Mouse (Mus musculus): ENCODE measurements around the gene Nrbp1. TPM values are rescaled to one million over a fixed set of nuclear protein-coding genes. Genes with fewer than 3 reads are reported as not detected.

Gene Nrbp1
- polyA plus RNA-seq, 1 experiment from 2014 or later = 157 TPM

- WGBS = 85% methylated on average over 16 of the region's 16 CpGs
- no peaks in the 10 kb centered on the region for H3K9me3 ChIP-seq (ENCODE audit: control insufficient read depth, low read length)
- ATAC-seq (ENCODE audit: low read depth) = no peak
- H3K4me1 ChIP-seq (ENCODE audit: control insufficient read depth, insufficient read depth, low read length) = 0 out of 2 replicates have a peak, but pooled peaks cover 3% of the 10 kb centered on the region
- H3K9ac ChIP-seq (replicated peaks; ENCODE audit: low read depth, low read length) = no peak overlapping the region
- no peaks in the 10 kb centered on the region for H3K27me3 ChIP-seq (ENCODE audit: control insufficient read depth, insufficient read depth, low read length)
- H3K36me3 ChIP-seq (ENCODE audit: control insufficient read depth, insufficient read depth, low read length) = peaks cover 60% of the 10 kb centered on the region
- no peak overlapping the region for H3K27ac ChIP-seq (ENCODE audit: low read depth, low read length)
- H3K4me3 ChIP-seq (ENCODE audit: low read depth, low read length) = no peak overlapping the region
- no peak overlapping the region for H3K4me2 ChIP-seq (ENCODE audit: low read depth, low read length)
Observed at GRCm38 (mm10) chr5:31252795-31253545, 12.3 kb downstream of the Nrbp1 start.

GRCm38 (mm10) chr5:31253806-31254205, 13.1 kb downstream of the Nrbp1 start:
- Histone ChIP-seq H3K9me3 (ENCODE audit: control insufficient read depth, low read length) (no peaks in the 10 kb centered on the region), H3K4me2 (ENCODE audit: low read depth, low read length) (no peak overlapping the region), H3K27me3 (ENCODE audit: control insufficient read depth, insufficient read depth, low read length) (no peaks in the 10 kb centered on the region), H3K4me1 (ENCODE audit: control insufficient read depth, insufficient read depth, low read length) (0 out of 2 replicates have a peak, but pooled peaks cover 3% of the 10 kb centered on the region), H3K27ac (ENCODE audit: low read depth, low read length) (no peak overlapping the region), H3K9ac (replicated peaks; ENCODE audit: low read depth, low read length) (no peak overlapping the region), H3K36me3 (ENCODE audit: control insufficient read depth, insufficient read depth, low read length) (peaks cover 56% of the 10 kb centered on the region), H3K4me3 (ENCODE audit: low read depth, low read length) (no peak overlapping the region)
- no peak for ATAC-seq (ENCODE audit: low read depth)
- WGBS = 96% methylated on average over 8 of the region's 8 CpGs

- Histone ChIP-seq H3K9ac (replicated peaks; ENCODE audit: low read depth, low read length) (no peak overlapping the region), H3K4me3 (ENCODE audit: low read depth, low read length) (no peak overlapping the region), H3K36me3 (ENCODE audit: control insufficient read depth, insufficient read depth, low read length) (peaks cover 50% of the 10 kb centered on the region), H3K27ac (ENCODE audit: low read depth, low read length) (no peak overlapping the region), H3K9me3 (ENCODE audit: control insufficient read depth, low read length) (no peaks in the 10 kb centered on the region), H3K27me3 (ENCODE audit: control insufficient read depth, insufficient read depth, low read length) (no peaks in the 10 kb centered on the region), H3K4me1 (ENCODE audit: control insufficient read depth, insufficient read depth, low read length) (0 out of 2 replicates have a peak, but pooled peaks cover 3% of the 10 kb centered on the region), H3K4me2 (ENCODE audit: low read depth, low read length) (no peak overlapping the region)
- 81% methylated on average over 7 of the region's 7 CpGs for WGBS
- ATAC-seq (ENCODE audit: low read depth) = no peak
Observed at GRCm38 (mm10) chr5:31254452-31254851, 13.8 kb downstream of the Nrbp1 start.

- H3K4me3 ChIP-seq (ENCODE audit: low read depth, low read length) = no peak overlapping the region
- no peak overlapping the region for H3K4me2 ChIP-seq (ENCODE audit: low read depth, low read length)
- H3K4me1 ChIP-seq (ENCODE audit: control insufficient read depth, insufficient read depth, low read length) = 0 out of 2 replicates have a peak, but pooled peaks cover 3% of the 10 kb centered on the region
- H3K9ac ChIP-seq (replicated peaks; ENCODE audit: low read depth, low read length) = no peak overlapping the region
- H3K27ac ChIP-seq (ENCODE audit: low read depth, low read length) = no peak overlapping the region
- ATAC-seq (ENCODE audit: low read depth) = no peak
- H3K9me3 ChIP-seq (ENCODE audit: control insufficient read depth, low read length) = no peaks in the 10 kb centered on the region
- WGBS = 87% methylated on average over 8 of the region's 8 CpGs
- H3K27me3 ChIP-seq (ENCODE audit: control insufficient read depth, insufficient read depth, low read length) = no peaks in the 10 kb centered on the region
- H3K36me3 ChIP-seq (ENCODE audit: control insufficient read depth, insufficient read depth, low read length) = peaks cover 51% of the 10 kb centered on the region
Observed at GRCm38 (mm10) chr5:31254901-31255300, 14.2 kb downstream of the Nrbp1 start.

- Histone ChIP-seq H3K27ac (ENCODE audit: low read depth, low read length) (no peak overlapping the region), H3K36me3 (ENCODE audit: control insufficient read depth, insufficient read depth, low read length) (peaks cover 51% of the 10 kb centered on the region), H3K27me3 (ENCODE audit: control insufficient read depth, insufficient read depth, low read length) (no peaks in the 10 kb centered on the region), H3K4me3 (ENCODE audit: low read depth, low read length) (no peak overlapping the region), H3K9me3 (ENCODE audit: control insufficient read depth, low read length) (no peaks in the 10 kb centered on the region), H3K9ac (replicated peaks; ENCODE audit: low read depth, low read length) (no peak overlapping the region), H3K4me2 (ENCODE audit: low read depth, low read length) (no peak overlapping the region), H3K4me1 (ENCODE audit: control insufficient read depth, insufficient read depth, low read length) (0 out of 2 replicates have a peak, but pooled peaks cover 3% of the 10 kb centered on the region)
- ATAC-seq (ENCODE audit: low read depth) = no peak
- WGBS = 97% methylated on average over 2 of the region's 2 CpGs
Observed at GRCm38 (mm10) chr5:31255381-31255780, 14.7 kb downstream of the Nrbp1 start.

- no peak for ATAC-seq (ENCODE audit: low read depth)
- WGBS = 75% methylated on average over 2 of the region's 2 CpGs
Observed at GRCm38 (mm10) chr5:31255971-31256370, 15.3 kb downstream of the Nrbp1 start.

GRCm38 (mm10) chr5:31257616-31258015, 17.0 kb downstream of the Nrbp1 start:
- no peak overlapping the region for H3K4me2 ChIP-seq (ENCODE audit: low read depth, low read length)
- H3K9ac ChIP-seq (replicated peaks; ENCODE audit: low read depth, low read length) = no peak overlapping the region
- 83% methylated on average over 11 of the region's 11 CpGs for WGBS
- H3K36me3 ChIP-seq (ENCODE audit: control insufficient read depth, insufficient read depth, low read length) = peaks cover 45% of the 10 kb centered on the region
- no peaks in the 10 kb centered on the region for H3K9me3 ChIP-seq (ENCODE audit: control insufficient read depth, low read length)
- no peak overlapping the region for H3K4me3 ChIP-seq (ENCODE audit: low read depth, low read length)
- H3K4me1 ChIP-seq (ENCODE audit: control insufficient read depth, insufficient read depth, low read length) = no peaks in the 10 kb centered on the region
- no peaks in the 10 kb centered on the region for H3K27me3 ChIP-seq (ENCODE audit: control insufficient read depth, insufficient read depth, low read length)
- no peak overlapping the region for H3K27ac ChIP-seq (ENCODE audit: low read depth, low read length)
- no peak for ATAC-seq (ENCODE audit: low read depth)

More at GRCm38 (mm10) chr5:31255971-31256370, 15.3 kb downstream of the Nrbp1 start:
- Histone ChIP-seq H3K36me3 (ENCODE audit: control insufficient read depth, insufficient read depth, low read length) (peaks cover 51% of the 10 kb centered on the region), H3K27ac (ENCODE audit: low read depth, low read length) (no peak overlapping the region), H3K4me3 (ENCODE audit: low read depth, low read length) (no peak overlapping the region), H3K9ac (replicated peaks; ENCODE audit: low read depth, low read length) (no peak overlapping the region), H3K27me3 (ENCODE audit: control insufficient read depth, insufficient read depth, low read length) (no peaks in the 10 kb centered on the region), H3K9me3 (ENCODE audit: control insufficient read depth, low read length) (no peaks in the 10 kb centered on the region), H3K4me1 (ENCODE audit: control insufficient read depth, insufficient read depth, low read length) (0 out of 2 replicates have a peak, but pooled peaks cover 3% of the 10 kb centered on the region), H3K4me2 (ENCODE audit: low read depth, low read length) (no peak overlapping the region)

GRCm38 (mm10) chr5:31266101-31266500, 25.4 kb downstream of the Nrbp1 start:
- no peaks in the 10 kb centered on the region for H3K27me3 ChIP-seq (ENCODE audit: control insufficient read depth, insufficient read depth, low read length)
- ATAC-seq (ENCODE audit: low read depth) = no peak
- H3K36me3 ChIP-seq (ENCODE audit: control insufficient read depth, insufficient read depth, low read length) = peaks cover 49% of the 10 kb centered on the region
- 96% methylated on average over 7 of the region's 7 CpGs for WGBS
- H3K9me3 ChIP-seq (ENCODE audit: control insufficient read depth, low read length) = no peaks in the 10 kb centered on the region
- H3K4me2 ChIP-seq (ENCODE audit: low read depth, low read length) = no peak overlapping the region
- no peak overlapping the region for H3K27ac ChIP-seq (ENCODE audit: low read depth, low read length)
- no peak overlapping the region for H3K4me3 ChIP-seq (ENCODE audit: low read depth, low read length)
- no peaks in the 10 kb centered on the region for H3K4me1 ChIP-seq (ENCODE audit: control insufficient read depth, insufficient read depth, low read length)
- no peak overlapping the region for H3K9ac ChIP-seq (replicated peaks; ENCODE audit: low read depth, low read length)

- Histone ChIP-seq H3K9me3 (ENCODE audit: control insufficient read depth, low read length) (no peaks in the 10 kb centered on the region), H3K36me3 (ENCODE audit: control insufficient read depth, insufficient read depth, low read length) (peaks cover 55% of the 10 kb centered on the region)
Observed at GRCm38 (mm10) chr5:31267686-31268085, 27.0 kb downstream of the Nrbp1 start.

More at GRCm38 (mm10) chr5:31267686-31268085, 27.0 kb downstream of the Nrbp1 start:
- H3K4me3 ChIP-seq (ENCODE audit: low read depth, low read length) = no peak overlapping the region
- H3K27ac ChIP-seq (ENCODE audit: low read depth, low read length) = no peak overlapping the region
- no peaks in the 10 kb centered on the region for H3K27me3 ChIP-seq (ENCODE audit: control insufficient read depth, insufficient read depth, low read length)
- H3K4me1 ChIP-seq (ENCODE audit: control insufficient read depth, insufficient read depth, low read length) = no peaks in the 10 kb centered on the region
- 71% methylated on average over 6 of the region's 6 CpGs for WGBS
- ATAC-seq (ENCODE audit: low read depth) = no peak
- H3K4me2 ChIP-seq (ENCODE audit: low read depth, low read length) = no peak overlapping the region
- no peak overlapping the region for H3K9ac ChIP-seq (replicated peaks; ENCODE audit: low read depth, low read length)

Data from neural tube, embryonic 14.5 days (tissue).